Comparison of ENCODE assay signal across 19 mouse cellular contexts in the genomic region with DNA sequence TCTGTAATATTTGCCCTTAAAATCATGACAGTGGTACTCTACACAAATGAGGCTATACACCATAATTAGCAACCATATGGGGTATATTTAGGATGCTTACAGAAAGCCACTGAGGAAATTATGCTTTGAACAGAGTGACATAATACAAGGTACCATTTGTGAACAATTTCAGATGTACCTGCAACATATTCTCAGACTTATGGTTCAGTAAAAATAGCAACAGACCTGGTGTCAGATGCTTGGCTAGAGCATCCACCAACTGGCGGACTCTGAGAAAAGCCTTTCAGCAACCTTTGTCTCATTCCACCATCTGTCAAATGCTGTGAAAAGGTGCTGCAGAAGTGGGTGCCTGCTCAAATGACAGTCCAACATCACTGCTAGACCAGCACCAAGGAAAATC.
DNase-seq lines count a peak whose midpoint lies in the region; ATAC-seq and TF ChIP-seq lines count a peak whose summit lies in the region.
"Had no signal": no experiment of that assay in that cellular context is flagged by ENCODE, and none has a peak within 500 bp of the region (broad histone marks: within the 10 kb centered on the region; RNA-seq: fewer than 3 reads in every experiment).

No protein-coding gene starts in this region.

- ATAC-seq in forebrain, embryonic 16.5 days, result peak; percentile 33; the same call in 1 of the 2 replicates
- ATAC-seq: midbrain, embryonic 13.5 days had no signal

- 0 out of 2 replicates have a peak overlapping the region, but pooled peaks have one; percentile 10 for H3K27ac ChIP-seq in forebrain, embryonic 16.5 days (ENCODE audit: low read length)
- no peak overlapping the region for H3K27ac ChIP-seq in kidney, adult 2 months (ENCODE audit: insufficient read depth, low read depth, low read length)
- H3K27ac ChIP-seq: embryonic facial prominence, embryonic 15.5 days; hindbrain, embryonic 10.5 days; limb, embryonic 15.5 days; liver, embryonic 15.5 days; midbrain, embryonic 13.5 days; stomach, embryonic 15.5 days had no signal

- TF ChIP-seq POLR2A in kidney, adult 2 months (IDR thresholded peaks at IDR 0.05; ENCODE audit: low read depth, low read length), result no peak

- peak; percentile 18 for DNase-seq in layer of hippocampus, adult 11-12 months (ENCODE audit: low spot score)
- DNase-seq in layer of hippocampus, postnatal 25 days (ENCODE audit: extremely low spot score in 1 of 2, low spot score in 1 of 2), result no peak
- DNase-seq in cerebellum, adult 11 months, result peak; percentile 75
- DNase-seq in cerebellum, adult 8-10 months, result peak; percentile 80
- DNase-seq in kidney, adult 2 months, result no peak
- no peak for DNase-seq in spleen, adult 12 weeks (ENCODE audit: low spot score)
- DNase-seq: kidney, adult 18-20 months; kidney, postnatal 14 days; lung, postnatal 10 days; right cerebral cortex, postnatal 14 days; thymus, adult 18-20 months had no signal

- 0 out of 2 replicates have a peak, but pooled peaks cover 3% of the 10 kb centered on the region for H3K4me1 ChIP-seq in forebrain, embryonic 16.5 days (replicated peaks; ENCODE audit: control insufficient read depth, insufficient read depth, low read length)
- no peaks in the 10 kb centered on the region for H3K4me1 ChIP-seq in kidney, adult 2 months (ENCODE audit: control insufficient read depth, insufficient read depth, low read length)
- H3K4me1 ChIP-seq: embryonic facial prominence, embryonic 15.5 days; hindbrain, embryonic 10.5 days; limb, embryonic 15.5 days; liver, embryonic 15.5 days; midbrain, embryonic 13.5 days; stomach, embryonic 15.5 days had no signal

- H3K9ac ChIP-seq in forebrain, embryonic 16.5 days (replicated peaks; ENCODE audit: low read depth, low read length), result no peak overlapping the region
- H3K9ac ChIP-seq: embryonic facial prominence, embryonic 15.5 days; limb, embryonic 15.5 days; liver, embryonic 15.5 days; midbrain, embryonic 13.5 days; stomach, embryonic 15.5 days had no signal

- no peaks in the 10 kb centered on the region for H3K9me3 ChIP-seq in forebrain, embryonic 16.5 days (ENCODE audit: control insufficient read depth, low read length)
- H3K9me3 ChIP-seq: embryonic facial prominence, embryonic 15.5 days; hindbrain, embryonic 10.5 days; limb, embryonic 15.5 days; liver, embryonic 15.5 days; midbrain, embryonic 13.5 days; stomach, embryonic 15.5 days had no signal

- TF ChIP-seq CTCF in kidney, adult 2 months (conservative IDR thresholded peaks at IDR 0.05; ENCODE audit: insufficient read depth, insufficient read length, low read depth, low read length), result no peak

- H3K27me3 ChIP-seq in forebrain, embryonic 16.5 days (replicated peaks; ENCODE audit: control insufficient read depth, insufficient read depth, low read length), result no peaks in the 10 kb centered on the region
- no peaks in the 10 kb centered on the region for H3K27me3 ChIP-seq in kidney, adult 2 months (replicated peaks; ENCODE audit: control insufficient read depth, insufficient read depth, low read length)
- H3K27me3 ChIP-seq: embryonic facial prominence, embryonic 15.5 days; limb, embryonic 15.5 days; liver, embryonic 15.5 days; midbrain, embryonic 13.5 days; stomach, embryonic 15.5 days had no signal

- H3K4me3 ChIP-seq in forebrain, embryonic 16.5 days (replicated peaks; ENCODE audit: low read length), result no peak overlapping the region
- no peak overlapping the region for H3K4me3 ChIP-seq in kidney, adult 2 months (ENCODE audit: insufficient read depth, low read depth, low read length)
- H3K4me3 ChIP-seq: embryonic facial prominence, embryonic 15.5 days; hindbrain, embryonic 10.5 days; limb, embryonic 15.5 days; liver, embryonic 15.5 days; midbrain, embryonic 13.5 days; myocyte; stomach, embryonic 15.5 days had no signal

- no peak overlapping the region for H3K4me2 ChIP-seq in forebrain, embryonic 16.5 days (ENCODE audit: low read length)
- H3K4me2 ChIP-seq: embryonic facial prominence, embryonic 15.5 days; limb, embryonic 15.5 days; liver, embryonic 15.5 days; midbrain, embryonic 13.5 days; stomach, embryonic 15.5 days had no signal

- 68% methylated on average over 1 of the region's 1 CpGs for WGBS in forebrain, embryonic 16.5 days
- 60% methylated on average over 1 of the region's 1 CpGs for WGBS in kidney, adult 2 months

- H3K36me3 ChIP-seq in forebrain, embryonic 16.5 days (ENCODE audit: control insufficient read depth, insufficient read depth), result no peaks in the 10 kb centered on the region
- H3K36me3 ChIP-seq in kidney, adult 2 months (ENCODE audit: control insufficient read depth, insufficient read depth, low read length), result no peaks in the 10 kb centered on the region
- H3K36me3 ChIP-seq: embryonic facial prominence, embryonic 15.5 days; hindbrain, embryonic 10.5 days; limb, embryonic 15.5 days; liver, embryonic 15.5 days; midbrain, embryonic 13.5 days; stomach, embryonic 15.5 days had no signal

Comparison
In these comparisons a context has a peak if more than half of its experiments do, and no peak if none do; other contexts are left out.
1. DNase-seq: peak in layer of hippocampus, adult 11-12 months (single experiment), cerebellum, adult 11 months (single experiment) and cerebellum, adult 8-10 months (single experiment); none in layer of hippocampus, postnatal 25 days (0 of 2), kidney, adult 2 months (single experiment) and spleen, adult 12 weeks (single experiment).